Mouse (Mus musculus) limb, embryonic 14.5 days (tissue): Measurements from ENCODE around the gene Ifit3b. TPM values are rescaled to one million over a fixed set of nuclear protein-coding genes. Genes with fewer than 3 reads are reported as not detected.
"Not testable (repeated sequence)": the region's sequence is repeated elsewhere in the genome, so short reads cannot be mapped to it uniquely, and the experiment has no call there.

Source experiments
- ATAC-seq: fragments of 200-750 bp; cut with Nextera tagmentation; 2 replicates; pipeline ENCODE4 v1.8.0; 2017; ENCODE audit warnings: low read depth, moderate number of reproducible peaks, moderate TSS enrichment; ENCODE audit not compliant: low FRiP score
- DNase-seq: peaks from one replicate; pipeline ENCODE4 v3.0.0-alpha.2; 2015; ENCODE audit warnings: low spot score
- H3K27ac ChIP-seq: fragments of 300-500 bp; sonication (generic); replicated peaks from 2 replicates; pipeline ENCODE4 v1.5.1; 2014; ENCODE audit warnings: low read depth, mild to moderate bottlenecking, low read length, moderate library complexity, mixed read lengths
- H3K27me3 ChIP-seq: fragments of 300-500 bp; sonication (generic); 2 replicates; pipeline ENCODE4 v1.6.1; 2014; ENCODE audit warnings: low read length, mixed read lengths; ENCODE audit not compliant: control insufficient read depth, insufficient read depth
- H3K36me3 ChIP-seq: fragments of 300-500 bp; sonication (generic); 2 replicates; pipeline ENCODE4 v1.6.1; 2014; ENCODE audit warnings: mild to moderate bottlenecking, low read length, moderate library complexity, mixed read lengths; ENCODE audit not compliant: control insufficient read depth, insufficient read depth
- H3K4me1 ChIP-seq: fragments of 300-500 bp; sonication (generic); 2 replicates; pipeline ENCODE4 v1.6.1; 2014; ENCODE audit warnings: antibody characterized with exemption, low read length, mixed read lengths; ENCODE audit not compliant: control insufficient read depth, insufficient read depth
- H3K4me2 ChIP-seq: fragments of 300-500 bp; sonication (generic); replicated peaks from 2 replicates; pipeline ENCODE4 v1.6.1; 2014; ENCODE audit warnings: low read depth, mild to moderate bottlenecking, low read length, moderate library complexity; ENCODE audit not compliant: severe bottlenecking
- H3K4me3 ChIP-seq: fragments of 300-500 bp; sonication (generic); replicated peaks from 2 replicates; pipeline ENCODE4 v1.5.1; 2014; ENCODE audit warnings: low read length
- H3K9ac ChIP-seq: fragments of 300-500 bp; sonication (generic); 2 replicates; pipeline ENCODE4 v1.6.1; 2014; ENCODE audit warnings: mild to moderate bottlenecking, low read depth, low read length, moderate library complexity; ENCODE audit not compliant: severe bottlenecking
- H3K9me3 ChIP-seq: fragments of 300-500 bp; sonication (generic); 2 replicates; pipeline ENCODE4 v1.6.1; 2016; ENCODE audit warnings: low read length; ENCODE audit not compliant: control insufficient read depth
- POLR2A ChIP-seq: fragments of 200-500 bp; IDR thresholded peaks from 2 replicates; pipeline ENCODE4 v1.8.0; 2012; ENCODE audit warnings: inconsistent platforms, mild to moderate bottlenecking, moderate library complexity, borderline replicate concordance; ENCODE audit not compliant: insufficient read depth, insufficient read length; ENCODE audit errors: extremely low read depth
- WGBS: fragments of 180-500 bp; shearing (Covaris S2); extraction: QIAGEN DNeasy Blood & Tissue Kit; methylation state at CpG from one replicate; pipeline ENCODE4 v1.1.7; 2014; 5-methylcytosine and 5-hydroxymethylcytosine counted together
- polyA plus RNA-seq, 2 experiments: library from polyadenylated mRNA; depleted of rRNA in 1 of 2; stranded (reverse) in 1 of 2; unstranded in 1 of 2; fragments of >200 nt; fragmentation: Nextera tagmentation in 1 of 2; extraction: Ambion mirVana in 1 of 2; gene quantifications; 2 replicates each; pipeline versions ENCODE4 v1.2.1 to v1.2.3; 2012 to 2014

Ifit3b gene
- 0.04 and 0.20 TPM in 2 replicates for polyA plus RNA-seq (2012; rRNA removed)
- 0.18 TPM in 1 of 2 replicates, not detected in the other for polyA plus RNA-seq (2014; fragmentation: Nextera tagmentation; extraction: Ambion mirVana)

- H3K4me2 ChIP-seq, H3K36me3 ChIP-seq, H3K27me3 ChIP-seq, H3K4me1 ChIP-seq, H3K9ac ChIP-seq, H3K9me3 ChIP-seq, H3K4me3 ChIP-seq, H3K27ac ChIP-seq: not testable (repeated sequence)
- DNase-seq (peak; percentile 59), ATAC-seq (peak; percentile 81)
- 23% methylated on average over 4 of the region's 4 CpGs for WGBS
Observed at GRCm38 (mm10) chr19:34607237-34608051, at the start of gene Ifit3b. Gene Ifit3b (plus strand): TSS chr19:34607970.

DNA sequence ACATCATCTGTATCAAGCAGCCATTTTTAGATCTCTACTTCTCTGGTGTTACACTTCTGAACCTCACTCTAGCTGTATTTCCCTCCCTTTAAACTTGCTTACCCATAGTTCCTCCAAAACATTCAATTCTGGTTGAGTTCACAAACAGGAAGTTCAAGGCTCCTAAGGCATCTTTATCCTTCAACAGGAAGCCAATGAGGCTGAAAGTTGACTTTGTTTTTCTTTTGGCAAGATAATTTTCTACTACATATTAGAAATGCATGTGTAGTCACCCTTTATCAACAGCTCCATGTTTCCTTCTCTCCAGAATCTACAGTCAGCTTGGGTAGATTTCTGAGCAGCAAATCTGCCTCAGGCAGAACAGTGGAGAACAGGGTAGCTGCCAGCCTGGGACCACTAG, 45.2 kb upstream of the Ifit3b start:
- ATAC-seq (no peak), DNase-seq (no peak)
- Histone ChIP-seq H3K9ac (no peak overlapping the region), H3K4me2 (no peak overlapping the region), H3K9me3 (no peaks in the 10 kb centered on the region), H3K27me3 (no peaks in the 10 kb centered on the region), H3K4me1 (no peaks in the 10 kb centered on the region), H3K4me3 (no peak overlapping the region), H3K27ac (no peak overlapping the region), H3K36me3 (no peaks in the 10 kb centered on the region)
- no peak for TF ChIP-seq POLR2A

DNA sequence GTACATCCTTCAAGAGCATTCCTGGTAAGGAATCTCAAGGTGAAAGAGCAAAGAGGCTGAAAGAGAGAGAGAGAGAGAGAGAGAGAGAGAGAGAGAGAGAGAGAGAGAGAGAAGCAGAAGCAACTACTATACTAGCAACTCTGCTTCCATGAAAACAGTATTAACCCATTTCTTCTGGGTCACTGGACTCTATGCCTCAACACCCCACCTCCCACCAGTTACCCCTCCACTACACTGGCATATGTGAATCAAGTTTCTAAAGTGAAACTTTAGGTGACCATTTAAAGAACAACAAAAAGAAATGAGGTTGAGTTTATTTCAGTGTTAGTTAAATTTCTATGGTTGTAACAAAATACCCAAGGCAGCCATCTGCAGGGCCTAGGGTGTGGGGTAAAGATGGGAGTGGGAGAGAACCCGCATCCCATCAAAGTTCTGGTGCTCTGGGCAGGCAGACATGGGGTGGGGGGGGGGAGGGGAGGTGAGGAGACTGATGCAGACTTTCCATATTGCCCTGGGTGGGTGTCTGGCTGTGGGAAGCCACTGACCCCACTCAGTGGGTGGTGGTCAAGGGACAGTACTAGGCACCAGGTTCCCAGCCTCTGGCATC, 41.5 kb upstream of the Ifit3b start:
- H3K4me1 ChIP-seq, result no peaks in the 10 kb centered on the region; the same call in 1 of the 2 replicates
- TF ChIP-seq POLR2A, result no peak
- H3K36me3 ChIP-seq, result no peaks in the 10 kb centered on the region
- ATAC-seq, result no peak
- H3K4me3 ChIP-seq, result no peak overlapping the region
- no peaks in the 10 kb centered on the region for H3K9me3 ChIP-seq
- H3K9ac ChIP-seq, result no peak overlapping the region
- no peaks in the 10 kb centered on the region for H3K27me3 ChIP-seq
- DNase-seq, result no peak
- no peak overlapping the region for H3K4me2 ChIP-seq
- H3K27ac ChIP-seq, result no peak overlapping the region
- WGBS, result 89% methylated on average over 1 of the region's 1 CpGs

GRCm38 (mm10) chr19:34568988-34569895, 38.5 kb upstream of the Ifit3b start:
- no peaks in the 10 kb centered on the region for H3K27me3 ChIP-seq
- no peak overlapping the region for H3K27ac ChIP-seq
- no peaks in the 10 kb centered on the region for H3K36me3 ChIP-seq
- TF ChIP-seq POLR2A, result no peak
- H3K9me3 ChIP-seq, result no peaks in the 10 kb centered on the region
- H3K4me3 ChIP-seq, result no peak overlapping the region
- DNase-seq (no peak), ATAC-seq (no peak)
- no peaks in the 10 kb centered on the region; the same call in 1 of the 2 replicates for H3K4me1 ChIP-seq
- no peak overlapping the region for H3K9ac ChIP-seq
- no peak overlapping the region for H3K4me2 ChIP-seq
- 46% methylated on average over 7 of the region's 7 CpGs for WGBS

GRCm38 (mm10) chr19:34569896-34570476, 37.8 kb upstream of the Ifit3b start:
- no peak for ATAC-seq
- no peaks in the 10 kb centered on the region for H3K9me3 ChIP-seq
- 54% methylated on average over 4 of the region's 4 CpGs for WGBS
- no peak for TF ChIP-seq POLR2A
- no peak overlapping the region for H3K9ac ChIP-seq
- H3K4me1 ChIP-seq, result no peaks in the 10 kb centered on the region; the same call in 1 of the 2 replicates
- no peak overlapping the region for H3K4me2 ChIP-seq
- H3K36me3 ChIP-seq, result no peaks in the 10 kb centered on the region
- H3K4me3 ChIP-seq, result no peak overlapping the region
- no peaks in the 10 kb centered on the region for H3K27me3 ChIP-seq
- no peak overlapping the region for H3K27ac ChIP-seq
- DNase-seq, result no peak
